Mouse (Mus musculus) liver, embryonic 13.5 days (tissue): Measurements from ENCODE around the gene Stk10. TPM values are rescaled to one million over a fixed set of nuclear protein-coding genes. Genes with fewer than 3 reads are reported as not detected.

Experiments
- ATAC-seq: fragments of 200-750 bp; cut with Nextera tagmentation; 2 replicates; pipeline ENCODE4 v1.8.0; 2017; ENCODE audit warnings: low read depth, mild to moderate bottlenecking, moderate number of reproducible peaks, moderate library complexity
- DNase-seq: peaks from one replicate; pipeline ENCODE4 v3.0.0; 2022
- H3K27ac ChIP-seq: fragments of 300-500 bp; sonication (generic); 2 replicates; pipeline ENCODE4 v1.5.1; 2015; ENCODE audit warnings: moderate library complexity, mild to moderate bottlenecking, inconsistent platforms
- H3K27me3 ChIP-seq: fragments of 300-500 bp; sonication (generic); 2 replicates; pipeline ENCODE4 v1.6.1; 2015; ENCODE audit warnings: mild to moderate bottlenecking, inconsistent platforms
- H3K36me3 ChIP-seq: fragments of 300-500 bp; sonication (generic); 2 replicates; pipeline ENCODE4 v1.6.1; 2015; ENCODE audit warnings: mild to moderate bottlenecking, inconsistent platforms
- H3K4me1 ChIP-seq: fragments of 300-500 bp; sonication (generic); replicated peaks from 2 replicates; pipeline ENCODE4 v1.6.1; 2015; ENCODE audit warnings: inconsistent platforms
- H3K4me2 ChIP-seq: fragments of 300-500 bp; sonication (generic); 2 replicates; pipeline ENCODE4 v1.6.1; 2015; ENCODE audit warnings: inconsistent platforms, mild to moderate bottlenecking, moderate library complexity
- H3K4me3 ChIP-seq: fragments of 300-500 bp; sonication (generic); replicated peaks from 2 replicates; pipeline ENCODE4 v1.5.1; 2015; ENCODE audit warnings: mild to moderate bottlenecking, inconsistent platforms
- H3K9ac ChIP-seq: fragments of 300-500 bp; sonication (generic); 2 replicates; pipeline ENCODE4 v1.6.1; 2015; ENCODE audit warnings: mild to moderate bottlenecking, inconsistent platforms
- H3K9me3 ChIP-seq: fragments of 300-500 bp; sonication (generic); replicated peaks from 2 replicates; pipeline ENCODE4 v1.6.1; 2016; ENCODE audit warnings: inconsistent platforms
- WGBS: fragments of 180-500 bp; shearing (Covaris S2); methylation state at CpG from one replicate; pipeline ENCODE4 v1.1.7; 2015; ENCODE audit not compliant: insufficient replicate concordance; 5-methylcytosine and 5-hydroxymethylcytosine counted together
- polyA plus RNA-seq: library from polyadenylated mRNA; unstranded; fragments of >200 nt; fragmentation: Nextera tagmentation; extraction: Ambion mirVana; gene quantifications from 2 replicates; pipeline ENCODE4 v1.2.1, GENCODE M21; 2015

Stk10 gene
- polyA plus RNA-seq, 1 experiment from 2014 or later, result 3.0 TPM

GRCm38 (mm10) chr11:32665639-32666038, 132.5 kb downstream of the Stk10 start:
- Histone ChIP-seq H3K4me1 (peaks cover 47% of the 10 kb centered on the region), H3K36me3 (no peaks in the 10 kb centered on the region), H3K9ac (no peak overlapping the region), H3K9me3 (no peaks in the 10 kb centered on the region), H3K27me3 (no peaks in the 10 kb centered on the region), H3K4me3 (no peak overlapping the region), H3K27ac (no peak overlapping the region), H3K4me2 (no peak overlapping the region)
- DNase-seq (no peak), ATAC-seq (no peak)
- WGBS, result 68% methylated on average over 3 of the region's 3 CpGs

DNA sequence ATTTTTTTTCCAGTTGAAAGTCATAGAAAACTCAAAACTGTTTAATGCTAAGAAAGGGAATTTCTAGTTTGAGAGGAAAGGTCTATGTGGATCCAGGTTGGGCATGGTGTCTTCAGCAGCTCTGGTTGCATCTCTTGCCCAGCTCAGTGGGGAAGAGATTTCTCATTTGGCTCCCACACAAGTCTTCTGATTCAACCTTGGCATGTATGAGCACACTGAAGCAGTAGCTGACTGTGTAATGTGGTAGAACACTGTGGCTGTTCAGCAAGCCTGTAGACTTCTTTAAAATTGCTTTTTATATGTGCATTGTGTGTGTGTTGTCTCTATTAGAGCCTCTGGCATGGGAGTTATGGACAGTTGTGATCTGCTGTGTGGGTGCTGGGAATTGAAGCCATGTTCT, 133.9 kb downstream of the Stk10 start:
- Histone ChIP-seq H3K4me3 (no peak overlapping the region), H3K9me3 (no peaks in the 10 kb centered on the region), H3K4me2 (no peak overlapping the region), H3K36me3 (no peaks in the 10 kb centered on the region), H3K27ac (no peak overlapping the region), H3K27me3 (no peaks in the 10 kb centered on the region), H3K9ac (no peak overlapping the region), H3K4me1 (peaks cover 50% of the 10 kb centered on the region)
- DNase-seq, result no peak
- no peak for ATAC-seq

DNA sequence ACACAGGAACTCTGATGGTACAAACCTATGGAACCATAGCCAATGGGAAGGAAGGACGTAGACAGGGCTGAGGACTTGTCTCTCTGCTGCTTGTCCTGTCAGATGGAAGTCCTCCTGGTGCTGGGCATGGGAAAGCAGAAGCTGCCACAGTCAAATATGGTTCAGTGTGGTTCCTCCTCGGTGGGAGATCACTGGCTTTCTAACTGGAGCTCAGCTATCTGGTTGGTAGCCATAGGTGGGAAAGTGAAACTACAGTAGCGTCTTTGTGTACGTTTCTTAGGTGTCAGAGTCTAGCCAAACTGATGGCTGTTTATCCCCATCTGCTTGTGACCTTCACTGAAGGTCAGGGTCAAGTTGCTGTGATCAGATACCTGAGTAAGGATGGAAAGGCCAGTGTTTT, 138.4 kb downstream of the Stk10 start:
- Histone ChIP-seq H3K4me3 (no peak overlapping the region), H3K9ac (no peak overlapping the region), H3K4me1 (peaks cover 24% of the 10 kb centered on the region), H3K27ac (no peak overlapping the region), H3K4me2 (no peak overlapping the region), H3K36me3 (no peaks in the 10 kb centered on the region), H3K9me3 (no peaks in the 10 kb centered on the region), H3K27me3 (no peaks in the 10 kb centered on the region)
- DNase-seq (no peak), ATAC-seq (no peak)
- WGBS, result 53% methylated on average over 4 of the region's 4 CpGs

Other genes starting within 250 kb of the Stk10 start
- 56,818 and 64,288 TPM in 2 replicates for gene Hba-a1, start 249.8 kb upstream of the Stk10 start, polyA plus RNA-seq
- 111 and 141 TPM in 2 replicates for gene Hbq1b, start 246.3 kb upstream of the Stk10 start, polyA plus RNA-seq
- 140,141 and 155,581 TPM in 2 replicates for gene Hba-a2, start 236.8 kb upstream of the Stk10 start, polyA plus RNA-seq
- gene Hbq1a, start 233.2 kb upstream of the Stk10 start, polyA plus RNA-seq, result 5.6 and 6.1 TPM in 2 replicates
- 0.84 and 1.1 TPM in 2 replicates for gene Sh3pxd2b, start 185.5 kb upstream of the Stk10 start, polyA plus RNA-seq
- 5.1 and 5.9 TPM in 2 replicates for gene Ubtd2, start 77.9 kb upstream of the Stk10 start, polyA plus RNA-seq
- 0.46 and 0.74 TPM in 2 replicates for gene Efcab9, start 1.2 kb upstream of the Stk10 start, polyA plus RNA-seq
- gene Fbxw11, start 109.4 kb downstream of the Stk10 start, polyA plus RNA-seq, result 19.2 and 23.9 TPM in 2 replicates